Mouse (Mus musculus) forebrain, postnatal 0 days (tissue): ENCODE measurements around the gene Kidins220. TPM values are rescaled to one million over a fixed set of nuclear protein-coding genes. Genes with fewer than 3 reads are reported as not detected.

Experiments
- ATAC-seq: fragments of 200-750 bp; cut with Nextera tagmentation; 2 replicates; pipeline ENCODE4 v1.8.0; 2017; ENCODE audit warnings: mild to moderate bottlenecking, moderate library complexity
- DNase-seq: peaks from one replicate; pipeline ENCODE4 v3.0.0-alpha.2; 2015
- H3K27ac ChIP-seq: fragments of 300-500 bp; sonication (generic); 2 replicates; pipeline ENCODE4 v1.5.1; 2014; ENCODE audit warnings: low read depth, mild to moderate bottlenecking, antibody characterized with exemption, low read length, moderate library complexity, mixed read lengths
- H3K27me3 ChIP-seq: fragments of 300-500 bp; sonication (generic); 2 replicates; pipeline ENCODE4 v1.6.1; 2014; ENCODE audit warnings: mild to moderate bottlenecking, low read length, mixed read lengths; ENCODE audit not compliant: insufficient read depth
- H3K36me3 ChIP-seq: fragments of 300-500 bp; sonication (generic); 2 replicates; pipeline ENCODE4 v1.6.1; 2014; ENCODE audit warnings: mild to moderate bottlenecking, moderate library complexity; ENCODE audit not compliant: insufficient read depth
- H3K4me1 ChIP-seq: fragments of 300-500 bp; sonication (generic); 2 replicates; pipeline ENCODE4 v1.6.1; 2014; ENCODE audit warnings: antibody characterized with exemption; ENCODE audit not compliant: insufficient read depth
- H3K4me2 ChIP-seq: fragments of 300-500 bp; sonication (generic); 2 replicates; pipeline ENCODE4 v1.6.1; 2014; ENCODE audit warnings: low read depth, mild to moderate bottlenecking, moderate library complexity
- H3K4me3 ChIP-seq: fragments of 300-500 bp; sonication (generic); 2 replicates; pipeline ENCODE4 v1.5.1; 2014; ENCODE audit warnings: low read depth, low read length, mixed read lengths
- H3K9ac ChIP-seq: fragments of 300-500 bp; sonication (generic); 2 replicates; pipeline ENCODE4 v1.6.1; 2014; ENCODE audit warnings: mild to moderate bottlenecking
- H3K9me3 ChIP-seq: fragments of 300-500 bp; sonication (generic); 2 replicates; pipeline ENCODE4 v1.6.1; 2016; ENCODE audit warnings: low read length
- CTCF ChIP-seq: sonication (generic); IDR thresholded peaks from 2 replicates; pipeline ENCODE4 v1.5.1; 2016; ENCODE audit warnings: antibody characterized with exemption, control low read depth, low read depth
- WGBS: fragments of 180-500 bp; shearing (Covaris S2); extraction: QIAGEN DNeasy Blood & Tissue Kit; methylation state at CpG from one replicate; pipeline ENCODE4 v1.1.7; 2014; 5-methylcytosine and 5-hydroxymethylcytosine counted together
- polyA plus RNA-seq: library from polyadenylated mRNA; unstranded; fragments of >200 nt; fragmentation: Nextera tagmentation; extraction: Ambion mirVana; gene quantifications from 2 replicates; pipeline ENCODE4 v1.2.1, GENCODE M21; 2015
- total RNA-seq: library from RNA; depleted of rRNA; stranded (reverse); fragments of >200 nt; gene quantifications from 2 replicates; pipeline ENCODE4 v1.2.3, GENCODE M21; 2014

Gene Kidins220
- total and polyA plus RNA-seq, 2 experiments from 2014 or later: 103 to 394 TPM

- no peaks in the 10 kb centered on the region for H3K9me3 ChIP-seq
- no peak overlapping the region for H3K4me3 ChIP-seq
- H3K27ac ChIP-seq: no peak overlapping the region
- no peaks in the 10 kb centered on the region for H3K27me3 ChIP-seq
- ATAC-seq (no peak), DNase-seq (no peak)
- no peak overlapping the region for H3K4me2 ChIP-seq
- 76% methylated on average over 5 of the region's 5 CpGs for WGBS
- H3K9ac ChIP-seq: no peak overlapping the region
- no peaks in the 10 kb centered on the region for H3K36me3 ChIP-seq
- no peak for TF ChIP-seq CTCF
- H3K4me1 ChIP-seq: no peaks in the 10 kb centered on the region; the same call in 1 of the 2 replicates
Measured at GRCm38 (mm10) chr12:24973586-24973985, 1.1 kb upstream of the Kidins220 start.

GRCm38 (mm10) chr12:24975115-24975733 lies 499 bp downstream of the Kidins220 start:
- DNase-seq: peak; percentile 91

GRCm38 (mm10) chr12:24985226-24985625 lies 10.5 kb downstream of the Kidins220 start:
- TF ChIP-seq CTCF: no peak
- Histone ChIP-seq H3K27me3 (no peaks in the 10 kb centered on the region), H3K27ac (no peak overlapping the region), H3K36me3 (peaks cover 53% of the 10 kb centered on the region), H3K9ac (no peak overlapping the region), H3K9me3 (no peaks in the 10 kb centered on the region), H3K4me2 (no peak overlapping the region), H3K4me1 (no peaks in the 10 kb centered on the region), H3K4me3 (no peak overlapping the region)
- ATAC-seq: no peak
- 79% methylated on average over 5 of the region's 5 CpGs for WGBS
- no peak for DNase-seq

More at GRCm38 (mm10) chr12:24975115-24975733, 499 bp downstream of the Kidins220 start:
- no peaks in the 10 kb centered on the region for H3K36me3 ChIP-seq
- WGBS: 1% methylated on average over 29 of the region's 31 CpGs
- peak overlapping the region; percentile 86 for H3K9ac ChIP-seq
- H3K4me1 ChIP-seq: no peaks in the 10 kb centered on the region; the same call in 1 of the 2 replicates
- peak overlapping the region; percentile 91 for H3K4me3 ChIP-seq
- TF ChIP-seq CTCF: peak; percentile 79
- ATAC-seq: peak; percentile 72
- H3K9me3 ChIP-seq: no peaks in the 10 kb centered on the region
- H3K4me2 ChIP-seq: peak overlapping the region; percentile 42
- H3K27ac ChIP-seq: peak overlapping the region; percentile 96
- H3K27me3 ChIP-seq: no peaks in the 10 kb centered on the region

- no peak overlapping the region for H3K4me2 ChIP-seq
- H3K4me3 ChIP-seq: no peak overlapping the region
- 92% methylated on average over 4 of the region's 4 CpGs for WGBS
- no peaks in the 10 kb centered on the region for H3K9me3 ChIP-seq
- H3K36me3 ChIP-seq: peaks cover 77% of the 10 kb centered on the region
- H3K27ac ChIP-seq: no peak overlapping the region
- H3K4me1 ChIP-seq: no peaks in the 10 kb centered on the region
- ATAC-seq (no peak), DNase-seq (no peak)
- no peak overlapping the region for H3K9ac ChIP-seq
- no peaks in the 10 kb centered on the region for H3K27me3 ChIP-seq
- no peak for TF ChIP-seq CTCF
Measured at GRCm38 (mm10) chr12:24995350-24995749, 20.6 kb downstream of the Kidins220 start.

GRCm38 (mm10) chr12:25005350-25005749 lies 30.6 kb downstream of the Kidins220 start:
- ATAC-seq (no peak), DNase-seq (no peak)
- Histone ChIP-seq H3K9ac (no peak overlapping the region), H3K4me2 (no peak overlapping the region), H3K27ac (no peak overlapping the region), H3K4me3 (no peak overlapping the region), H3K9me3 (no peaks in the 10 kb centered on the region), H3K4me1 (no peaks in the 10 kb centered on the region), H3K27me3 (no peaks in the 10 kb centered on the region), H3K36me3 (peaks cover 75% of the 10 kb centered on the region)
- 84% methylated on average over 6 of the region's 6 CpGs for whole genome bisulfite sequencing
- no peak for TF ChIP-seq CTCF

- Histone ChIP-seq H3K9me3 (no peaks in the 10 kb centered on the region), H3K9ac (no peak overlapping the region), H3K27ac (no peak overlapping the region), H3K36me3 (peaks cover 73% of the 10 kb centered on the region), H3K4me2 (no peak overlapping the region), H3K4me3 (no peak overlapping the region), H3K4me1 (no peaks in the 10 kb centered on the region), H3K27me3 (no peaks in the 10 kb centered on the region)
- WGBS: 95% methylated on average over 9 of the region's 9 CpGs
- no peak for ATAC-seq
- no peak for DNase-seq
- no peak for TF ChIP-seq CTCF
Measured at GRCm38 (mm10) chr12:25009957-25010356, 35.2 kb downstream of the Kidins220 start.

- TF ChIP-seq CTCF: no peak
- 83% methylated on average over 1 of the region's 1 CpGs for WGBS
- H3K36me3 ChIP-seq: peaks cover 73% of the 10 kb centered on the region
Measured at GRCm38 (mm10) chr12:25010416-25010815, 35.7 kb downstream of the Kidins220 start.

More at GRCm38 (mm10) chr12:25010416-25010815, 35.7 kb downstream of the Kidins220 start:
- Histone ChIP-seq H3K27me3 (no peaks in the 10 kb centered on the region), H3K9ac (no peak overlapping the region), H3K9me3 (no peaks in the 10 kb centered on the region), H3K4me1 (no peaks in the 10 kb centered on the region), H3K4me2 (no peak overlapping the region), H3K27ac (no peak overlapping the region), H3K4me3 (no peak overlapping the region)
- no peak for DNase-seq
- ATAC-seq: no peak
